In genomic region chr19:45301432-45301732, GRCm38 (mm10) we compare ENCODE assay signal across 9 mouse cellular contexts.
A peak's percentile ranks its signal among the peaks of the same experiment; 100 is the strongest.
DNase-seq lines count a peak whose midpoint lies in the region; ATAC-seq and TF ChIP-seq lines count a peak whose summit lies in the region.
"Had no signal": no experiment of that assay in that cellular context is flagged by ENCODE, and none has a peak within 500 bp of the region (broad histone marks: within the 10 kb centered on the region; RNA-seq: fewer than 3 reads in every experiment).

No protein-coding gene starts in this region.

- H3K4me1 ChIP-seq in heart, embryonic 12.5 days (replicated peaks) = peaks cover 36% of the 10 kb centered on the region
- H3K4me1 ChIP-seq in thymus, adult 2 months (replicated peaks; ENCODE audit: control insufficient read depth, insufficient read depth, low read length) = peaks cover 16% of the 10 kb centered on the region
- peaks cover 22% of the 10 kb centered on the region for H3K4me1 ChIP-seq in limb, embryonic 15.5 days

- H3K27ac ChIP-seq in heart, embryonic 12.5 days (ENCODE audit: poor library complexity, severe bottlenecking) = peak overlapping the region; percentile 66
- no peak overlapping the region for H3K27ac ChIP-seq in thymus, adult 2 months (ENCODE audit: control insufficient read depth, insufficient read depth, low read length)
- peak overlapping the region; percentile 69; the same call in 1 of the 2 replicates for H3K27ac ChIP-seq in limb, embryonic 15.5 days

- TF ChIP-seq CTCF in thymus, adult 2 months (IDR thresholded peaks at IDR 0.05; ENCODE audit: borderline replicate concordance, control insufficient read depth, extremely low read depth, insufficient read depth, low read length, poor library complexity) = no peak

- peak overlapping the region; percentile 78 for H3K9ac ChIP-seq in heart, embryonic 12.5 days
- peak overlapping the region; percentile 54 for H3K9ac ChIP-seq in limb, embryonic 15.5 days

- peaks cover 87% of the 10 kb centered on the region for H3K27me3 ChIP-seq in heart, embryonic 12.5 days (replicated peaks)
- peaks cover 29% of the 10 kb centered on the region for H3K27me3 ChIP-seq in thymus, adult 2 months (ENCODE audit: control insufficient read depth, insufficient read depth, low read length)
- H3K27me3 ChIP-seq in limb, embryonic 15.5 days = peaks cover 68% of the 10 kb centered on the region

- 2% methylated on average over 16 of the region's 16 CpGs for WGBS in heart, embryonic 12.5 days
- WGBS in thymus, adult 2 months = 2% methylated on average over 16 of the region's 16 CpGs
- WGBS in limb, embryonic 15.5 days = 3% methylated on average over 16 of the region's 16 CpGs

- H3K4me3 ChIP-seq in heart, embryonic 12.5 days = peak overlapping the region; percentile 73
- peak overlapping the region; percentile 34 for H3K4me3 ChIP-seq in thymus, adult 2 months (ENCODE audit: control insufficient read depth, insufficient read depth, low read length)
- peak overlapping the region; percentile 59 for H3K4me3 ChIP-seq in limb, embryonic 15.5 days

- no peaks in the 10 kb centered on the region for H3K36me3 ChIP-seq in heart, embryonic 12.5 days
- H3K36me3 ChIP-seq in thymus, adult 2 months (ENCODE audit: control insufficient read depth, insufficient read depth, low read length) = no peaks in the 10 kb centered on the region
- H3K36me3 ChIP-seq in limb, embryonic 15.5 days = no peaks in the 10 kb centered on the region
- H3K36me3 ChIP-seq: G1E had no signal

- TF ChIP-seq POLR2A in thymus, adult 2 months (IDR thresholded peaks at IDR 0.05; ENCODE audit: control insufficient read depth, extremely low read depth, insufficient read depth, low read length, poor library complexity) = no peak

- DNase-seq in heart, postnatal 4 days = no peak
- DNase-seq in thymus, adult 2 months = no peak
- no peak for DNase-seq in thymus, postnatal 0 days (ENCODE audit: low spot score)
- no peak for DNase-seq in ovary, postnatal 14 days (ENCODE audit: low spot score)
- DNase-seq in ovary, adult 18-20 months (ENCODE audit: low spot score) = no peak
- no peak for DNase-seq in urinary bladder, postnatal 36 days (ENCODE audit: low spot score in 2 of 2)

- peak overlapping the region; percentile 99 for H3K4me2 ChIP-seq in heart, embryonic 12.5 days
- peak overlapping the region; percentile 98 for H3K4me2 ChIP-seq in limb, embryonic 15.5 days

- ATAC-seq in heart, embryonic 12.5 days (ENCODE audit: insufficient number of reproducible peaks, low FRiP score) = no peak
- ATAC-seq in limb, embryonic 15.5 days (ENCODE audit: insufficient number of reproducible peaks, low FRiP score, low TSS enrichment, low read depth) = no peak

- H3K9me3 ChIP-seq in heart, embryonic 12.5 days (replicated peaks) = no peaks in the 10 kb centered on the region
- H3K9me3 ChIP-seq in limb, embryonic 15.5 days = no peaks in the 10 kb centered on the region
- H3K9me3 ChIP-seq: G1E had no signal
